28 mouse cellular contexts compared by ENCODE assay signal in genomic region chr13:84152712-84153111, GRCm38 (mm10).
DNase-seq lines count a peak whose midpoint lies in the region; ATAC-seq and TF ChIP-seq lines count a peak whose summit lies in the region.
"Had no signal": no experiment of that assay in that cellular context is flagged by ENCODE, and none has a peak within 500 bp of the region (broad histone marks: within the 10 kb centered on the region; RNA-seq: fewer than 3 reads in every experiment).

No protein-coding gene starts in this region.

- peak; percentile 80 to 89 for TF ChIP-seq EP300 in MEL (IDR thresholded peaks at IDR 0.05; ENCODE audit: low read depth in 1 of 2, low read length in 2 of 2)

- peak overlapping the region in 1 of 2 experiments; percentile 37; a peak in 2 of 4 replicates for H3K4me3 ChIP-seq in MEL (ENCODE audit: control insufficient read depth in 1 of 2, insufficient read depth in 1 of 2, low read depth in 2 of 2, low read length in 2 of 2)
- H3K4me3 ChIP-seq: embryonic facial prominence, embryonic 13.5 days; embryonic facial prominence, embryonic 15.5 days; erythroblast, embryonic 14.5 days; forebrain, embryonic 10.5 days; forebrain, embryonic 12.5 days had no signal

- TF ChIP-seq POLR2A in MEL (IDR thresholded peaks at IDR 0.05; ENCODE audit: control insufficient read depth in 1 of 2, insufficient read depth in 1 of 2, low read depth in 1 of 2, low read length in 2 of 2, poor library complexity in 1 of 2), result no peak

- H3K9me3 ChIP-seq in MEL (replicated peaks; ENCODE audit: insufficient read depth, low read length), result no peaks in the 10 kb centered on the region
- H3K9me3 ChIP-seq: embryonic facial prominence, embryonic 13.5 days; embryonic facial prominence, embryonic 15.5 days; forebrain, embryonic 10.5 days; forebrain, embryonic 12.5 days; G1E had no signal

- H3K9ac ChIP-seq in MEL (ENCODE audit: control insufficient read depth, low read depth, low read length, poor library complexity, severe bottlenecking), result no peak overlapping the region
- H3K9ac ChIP-seq: embryonic facial prominence, embryonic 13.5 days; embryonic facial prominence, embryonic 15.5 days; forebrain, embryonic 12.5 days had no signal

- peak; percentile 87 for DNase-seq in MEL (ENCODE audit: low read depth, low spot score)
- no peak for DNase-seq in c-Kit-positive CD71-positive TER-119-positive erythroid progenitor cells, embryonic 14.5 days (ENCODE audit: low spot score)
- DNase-seq in cerebellum, postnatal 14 days, result no peak
- no peak for DNase-seq in lung, adult 18-20 months
- DNase-seq: adrenal gland, adult 8-10 months; adrenal gland, postnatal 14 days; adrenal gland, postnatal 36 days; B cell, adult 2 months; cerebellum, adult 11 months; cerebellum, adult 18-20 months; cerebellum, adult 8-10 months; cerebellum, adult 9-11 months; cerebellum, postnatal 25 days; embryo, embryonic 11 days had no signal

- H3K27ac ChIP-seq in MEL (ENCODE audit: control insufficient read depth, low read depth, low read length), result peak overlapping the region; percentile 39
- H3K27ac ChIP-seq: embryonic facial prominence, embryonic 13.5 days; embryonic facial prominence, embryonic 15.5 days; forebrain, embryonic 10.5 days; forebrain, embryonic 12.5 days had no signal

- TF ChIP-seq CTCF in MEL (IDR thresholded peaks at IDR 0.05 in 2 of 3, conservative IDR thresholded peaks at IDR 0.05 in 1 of 3; ENCODE audit: control insufficient read depth in 1 of 3, insufficient read depth in 1 of 3, low read depth in 2 of 3, low read length in 3 of 3, poor library complexity in 1 of 3, severe bottlenecking in 1 of 3), result no peak

- no peaks in the 10 kb centered on the region for H3K79me2 ChIP-seq in MEL (ENCODE audit: control insufficient read depth, insufficient read depth, low read length, poor library complexity)

- no peaks in the 10 kb centered on the region for H3K27me3 ChIP-seq in MEL (ENCODE audit: control insufficient read depth in 1 of 2, insufficient read depth in 2 of 2, low read length in 2 of 2)
- H3K27me3 ChIP-seq: CH12.LX; embryonic facial prominence, embryonic 13.5 days; embryonic facial prominence, embryonic 15.5 days; forebrain, embryonic 12.5 days; Patski had no signal

- peak; percentile 83 for ATAC-seq in common myeloid progenitor, adult 5-6 weeks (replicated peaks; ENCODE audit: low read depth, poor library complexity, severe bottlenecking)
- peak; percentile 73 for ATAC-seq in megakaryocyte progenitor cell, adult 5-6 weeks (replicated peaks; ENCODE audit: poor library complexity)
- ATAC-seq: activated CD4-positive, CD25-positive, alpha-beta regulatory T cell, adult 4 months; CD4-positive, CD25-positive, alpha-beta regulatory T cell, adult 4 months; forebrain, embryonic 14.5 days; forebrain, embryonic 16.5 days; Patski had no signal

- H3K36me3 ChIP-seq in MEL (ENCODE audit: control insufficient read depth in 1 of 2, insufficient read depth in 2 of 2, low read length in 2 of 2), result peaks cover 0 to 11% of the 10 kb centered on the region in 2 experiments; a peak in 2 of 4 replicates
- H3K36me3 ChIP-seq: embryonic facial prominence, embryonic 13.5 days; embryonic facial prominence, embryonic 15.5 days; forebrain, embryonic 10.5 days; forebrain, embryonic 12.5 days; G1E had no signal

- no peak for TF ChIP-seq RAD21 in MEL (IDR thresholded peaks at IDR 0.05; ENCODE audit: low read depth, low read length)

- peaks cover 11 to 15% of the 10 kb centered on the region in 2 experiments for H3K4me1 ChIP-seq in MEL (ENCODE audit: control insufficient read depth in 1 of 2, insufficient read depth in 2 of 2, low read length in 2 of 2)
- H3K4me1 ChIP-seq: embryonic facial prominence, embryonic 13.5 days; embryonic facial prominence, embryonic 15.5 days; forebrain, embryonic 10.5 days; forebrain, embryonic 12.5 days had no signal

TF ChIP-seq in MEL, 35 proteins besides CTCF, POLR2A, EP300 and RAD21:
- no peak for TF ChIP-seq MEF2A (IDR thresholded peaks at IDR 0.05; ENCODE audit: extremely low read depth, insufficient replicate concordance, low read depth, low read length, poor library complexity, severe bottlenecking)
- TF ChIP-seq MAFK (IDR thresholded peaks at IDR 0.05; ENCODE audit: borderline replicate concordance, low read depth, low read length), result no peak
- TF ChIP-seq GATA1 (IDR thresholded peaks at IDR 0.05; ENCODE audit: low read depth, low read length), result peak; percentile 85
- TF ChIP-seq ZC3H11A (IDR thresholded peaks at IDR 0.05; ENCODE audit: low read depth, low read length), result no peak
- peak; percentile 69 for TF ChIP-seq SIN3A (IDR thresholded peaks at IDR 0.05; ENCODE audit: low read length)
- TF ChIP-seq USF1 (IDR thresholded peaks at IDR 0.05; ENCODE audit: low read depth, low read length), result no peak
- TF ChIP-seq BHLHE40 (IDR thresholded peaks at IDR 0.05; ENCODE audit: borderline replicate concordance, low read depth, low read length), result no peak
- TF ChIP-seq ELF1 (IDR thresholded peaks at IDR 0.05; ENCODE audit: low read depth, low read length), result 0 out of 2 replicates have a peak, but pooled peaks have one; percentile 20
- 0 out of 2 replicates have a peak, but pooled peaks have one; percentile 25 for TF ChIP-seq ZNF384 (IDR thresholded peaks at IDR 0.05; ENCODE audit: low read depth, low read length)
- TF ChIP-seq RCOR1 (IDR thresholded peaks at IDR 0.05; ENCODE audit: low read depth, low read length), result peak; percentile 67; the same call in 1 of the 2 replicates
- peak; percentile 76 for TF ChIP-seq TCF12 (IDR thresholded peaks at IDR 0.05; ENCODE audit: low read depth, low read length)
- TF ChIP-seq GABPA (IDR thresholded peaks at IDR 0.05; ENCODE audit: low read depth, low read length), result no peak
- peak; percentile 85 for TF ChIP-seq ETS1 (IDR thresholded peaks at IDR 0.05; ENCODE audit: low read depth, low read length)
- peak; percentile 27; the same call in 1 of the 2 replicates for TF ChIP-seq JUND (IDR thresholded peaks at IDR 0.05; ENCODE audit: low read depth, low read length)
- peak; percentile 61; the same call in 1 of the 2 replicates for TF ChIP-seq MYC (IDR thresholded peaks at IDR 0.05; ENCODE audit: low read depth, low read length)
- TF ChIP-seq MXI1 (IDR thresholded peaks at IDR 0.05; ENCODE audit: low read depth, low read length), result peak; percentile 51; the same call in 1 of the 2 replicates
TF ChIP-seq in MEL: peak in this region for 10.
